Mouse (Mus musculus) layer of hippocampus, adult 2 months (tissue): Measurements from ENCODE around the gene Rapgef5. TPM values are rescaled to one million over a fixed set of nuclear protein-coding genes. Genes with fewer than 3 reads are reported as not detected.

Source experiments
- DNase-seq, 2 experiments: peaks; one replicate each; pipeline ENCODE4 v3.0.0; 2022; ENCODE audit warnings: low spot score in 2 of 2
- H3K27ac ChIP-seq: fragments of 200-600 bp; 2 replicates; pipeline ENCODE4 v1.8.1; 2022
- H3K4me3 ChIP-seq: fragments of 200-600 bp; 2 replicates; pipeline ENCODE4 v1.8.1; 2022; ENCODE audit warnings: mild to moderate bottlenecking
- CTCF ChIP-seq: fragments of 200-600 bp; conservative IDR thresholded peaks from 2 replicates; pipeline ENCODE4 v1.8.1; 2022; ENCODE audit warnings: antibody characterized with exemption, mild to moderate bottlenecking, moderate library complexity
- total RNA-seq, 2 experiments: library from RNA; stranded (reverse); gene quantifications; 2 replicates each; pipeline ENCODE4 v1.2.3; 2021

Gene Rapgef5
- total RNA-seq, 2 experiments from 2014 or later = 202 to 211 TPM

DNA sequence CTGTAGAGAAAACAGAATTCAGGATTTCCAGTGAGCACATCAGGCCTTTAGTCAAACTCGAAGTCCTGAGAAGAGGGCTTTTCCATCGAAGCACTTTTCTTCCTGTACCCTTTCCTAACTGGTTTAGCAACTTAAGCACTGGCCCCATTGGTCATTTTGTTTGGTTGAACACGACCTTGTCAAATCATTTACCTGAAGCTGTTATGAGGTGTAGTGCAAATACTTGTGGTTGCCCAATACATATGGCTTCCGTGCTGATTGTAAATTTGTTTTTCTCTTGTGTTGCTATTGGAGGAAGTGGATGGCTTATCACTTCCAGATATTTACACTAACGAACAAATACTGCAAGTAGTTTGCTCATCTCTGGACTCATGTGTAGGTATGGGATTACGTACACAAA lies 29.0 kb downstream of the Rapgef5 start:
- no peak overlapping the region for H3K27ac ChIP-seq
- no peak for DNase-seq
- TF ChIP-seq CTCF = no peak
- no peak overlapping the region for H3K4me3 ChIP-seq

DNA sequence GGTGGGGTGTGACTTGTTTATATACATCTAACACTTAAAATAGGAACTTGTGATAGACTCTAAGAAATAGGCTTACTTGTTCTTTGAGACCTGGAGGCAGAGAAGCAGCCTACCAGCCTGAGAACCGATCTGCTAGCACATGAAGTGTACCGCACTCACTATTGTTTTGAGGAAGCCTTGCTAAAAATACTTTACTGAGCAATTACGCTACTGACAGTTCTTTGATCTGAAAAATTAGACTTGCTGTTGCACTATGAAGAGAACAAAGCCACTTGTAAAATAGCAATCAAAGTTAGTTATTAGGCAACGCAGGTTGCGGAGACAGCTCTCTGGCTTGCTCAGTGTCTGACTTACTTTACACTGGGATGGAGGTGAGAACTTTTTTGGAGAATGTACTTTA lies 37.1 kb downstream of the Rapgef5 start:
- no peak for TF ChIP-seq CTCF
- no peak overlapping the region for H3K4me3 ChIP-seq
- DNase-seq = no peak
- no peak overlapping the region for H3K27ac ChIP-seq

DNA sequence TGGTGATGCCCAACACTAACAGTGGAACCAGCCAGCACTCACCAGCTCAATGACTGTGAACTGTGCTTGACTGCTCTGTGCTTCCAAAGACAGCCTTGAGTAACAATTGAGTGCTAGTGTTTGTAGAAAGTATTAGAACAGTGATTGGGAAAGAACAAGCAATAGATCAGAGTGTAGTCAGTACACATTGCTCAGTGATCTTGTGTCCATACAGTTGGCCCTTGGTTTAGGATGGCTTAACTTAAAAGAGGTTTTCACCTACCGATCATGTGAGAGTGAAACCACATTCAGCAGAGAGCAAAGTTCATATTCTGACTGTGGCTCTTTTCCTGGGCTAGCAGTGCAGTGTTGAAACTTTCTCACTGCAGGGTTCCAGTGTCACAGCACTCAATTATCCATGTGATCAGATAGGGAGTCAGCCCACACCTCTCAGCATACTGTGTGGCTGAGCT lies 38.4 kb downstream of the Rapgef5 start:
- H3K4me3 ChIP-seq = no peak overlapping the region
- DNase-seq = no peak
- no peak overlapping the region for H3K27ac ChIP-seq
- no peak for TF ChIP-seq CTCF

DNA sequence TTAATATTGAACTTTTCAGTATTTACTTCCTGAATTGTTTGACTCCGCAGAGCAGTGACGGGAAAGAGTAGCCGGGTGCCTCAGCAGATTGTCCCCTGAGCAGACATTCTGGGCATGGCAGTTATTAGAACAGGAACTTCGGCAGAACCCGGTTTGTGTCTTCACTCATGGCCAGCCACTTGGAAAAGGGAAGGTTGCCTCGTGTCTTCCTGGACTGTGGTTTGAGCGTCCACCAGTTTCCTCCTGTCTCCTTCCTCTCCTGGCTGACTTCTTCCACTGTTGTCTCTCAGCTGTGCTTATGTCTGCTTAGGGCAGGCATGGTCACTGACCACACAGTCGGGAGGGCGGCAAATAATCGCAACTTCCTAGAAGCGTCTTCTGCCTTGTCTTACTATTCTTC lies 44.2 kb downstream of the Rapgef5 start:
- no peak for TF ChIP-seq CTCF
- H3K27ac ChIP-seq = peak overlapping the region; percentile 61
- no peak overlapping the region for H3K4me3 ChIP-seq
- peak in 1 of 2 experiments; percentile 34 for DNase-seq

DNA sequence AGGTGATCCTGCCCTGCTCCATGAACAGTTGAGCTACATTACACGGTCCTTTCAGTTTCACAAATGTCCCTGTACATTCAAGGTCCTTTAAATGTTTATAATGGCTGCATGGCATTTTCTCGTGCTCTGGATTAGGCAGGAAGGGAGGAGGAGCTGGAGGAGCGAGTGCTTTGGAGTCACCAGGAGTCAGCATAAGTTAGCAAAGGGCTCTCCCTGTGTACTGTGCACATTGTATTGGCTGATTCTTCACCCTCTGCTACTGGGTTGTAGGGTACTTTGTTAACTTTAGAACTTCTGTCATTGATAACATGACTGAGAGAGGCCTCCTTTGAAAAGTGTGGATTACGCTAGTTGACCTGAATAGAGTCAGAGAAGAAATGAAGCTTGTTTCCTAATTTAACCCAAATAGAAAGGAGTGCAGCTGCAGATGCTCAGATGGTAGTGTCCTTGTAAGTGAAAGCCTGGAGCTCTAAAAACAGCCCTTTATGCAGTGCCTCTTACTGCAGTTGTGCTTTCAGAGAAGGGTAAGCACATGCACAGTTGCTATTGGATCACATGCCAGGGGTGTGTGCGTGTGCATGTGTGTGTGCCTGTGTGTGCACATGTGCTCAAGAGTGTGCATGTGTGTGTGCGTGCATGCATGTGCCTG lies 45.3 kb downstream of the Rapgef5 start:
- no peak for TF ChIP-seq CTCF
- Histone ChIP-seq H3K27ac (peak overlapping the region; percentile 61), H3K4me3 (no peak overlapping the region)
- DNase-seq = no peak

DNA sequence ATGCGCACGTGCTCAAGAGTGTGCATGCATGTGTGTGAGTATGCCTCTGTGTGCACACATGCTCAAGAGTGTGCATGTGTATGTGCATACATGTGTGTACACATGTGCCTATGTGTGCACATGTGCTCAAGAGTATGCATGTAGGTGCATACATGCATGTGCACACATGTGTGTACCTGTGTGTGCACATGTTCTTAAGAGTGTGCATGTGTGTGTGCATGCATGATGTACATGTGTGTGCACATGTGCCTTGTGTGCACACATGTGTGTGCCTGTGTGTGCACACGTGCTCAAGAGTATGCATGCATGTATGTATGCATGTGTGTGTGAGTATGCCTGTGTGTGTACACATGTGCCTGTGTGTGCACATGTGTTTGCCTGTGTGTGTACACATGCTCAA lies 45.8 kb downstream of the Rapgef5 start:
- DNase-seq = no peak
- H3K4me3 ChIP-seq = no peak overlapping the region
- H3K27ac ChIP-seq = no peak overlapping the region
- no peak for TF ChIP-seq CTCF

DNA sequence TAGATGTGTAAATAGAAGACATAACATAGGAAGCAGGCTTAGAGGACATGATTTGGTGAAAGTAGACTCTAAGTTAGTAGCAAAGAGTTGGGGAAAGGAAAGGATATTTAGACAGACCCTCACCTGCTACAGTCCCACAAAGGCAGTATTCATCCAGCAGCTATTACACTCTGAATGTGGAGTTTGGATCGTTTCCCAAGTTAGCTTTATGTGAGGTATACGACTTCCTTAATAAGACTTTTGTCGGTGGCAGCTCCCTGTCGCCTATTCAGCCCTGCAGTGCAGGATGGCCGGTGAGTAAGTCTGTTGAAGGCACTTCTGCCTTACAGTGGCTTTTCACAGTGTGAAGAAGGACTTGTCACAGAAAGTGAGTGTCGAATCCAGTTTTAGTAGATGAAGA lies 47.6 kb downstream of the Rapgef5 start:
- no peak overlapping the region for H3K4me3 ChIP-seq
- H3K27ac ChIP-seq = no peak overlapping the region
- no peak for TF ChIP-seq CTCF
- no peak for DNase-seq

DNA sequence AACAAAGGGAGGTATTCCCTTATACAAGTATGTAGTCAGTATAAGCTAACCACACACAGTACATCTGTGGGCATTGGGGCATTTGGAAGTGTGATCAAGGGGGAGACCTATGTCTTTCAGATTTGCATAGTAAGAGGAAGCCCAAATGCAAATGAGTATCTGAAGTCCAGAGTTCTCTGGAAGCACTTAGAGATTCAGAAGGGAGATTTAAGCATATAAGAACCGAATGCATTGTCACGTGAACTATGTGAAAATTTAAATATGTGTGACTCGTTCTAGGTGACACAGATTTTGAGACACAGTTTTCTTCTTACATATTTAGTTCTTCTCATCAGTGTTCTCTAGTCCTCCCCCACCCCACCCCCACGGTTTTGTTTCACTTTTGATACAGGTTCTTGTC lies 50.0 kb downstream of the Rapgef5 start:
- no peak for DNase-seq
- TF ChIP-seq CTCF = no peak
- Histone ChIP-seq H3K27ac (no peak overlapping the region), H3K4me3 (no peak overlapping the region)

DNA sequence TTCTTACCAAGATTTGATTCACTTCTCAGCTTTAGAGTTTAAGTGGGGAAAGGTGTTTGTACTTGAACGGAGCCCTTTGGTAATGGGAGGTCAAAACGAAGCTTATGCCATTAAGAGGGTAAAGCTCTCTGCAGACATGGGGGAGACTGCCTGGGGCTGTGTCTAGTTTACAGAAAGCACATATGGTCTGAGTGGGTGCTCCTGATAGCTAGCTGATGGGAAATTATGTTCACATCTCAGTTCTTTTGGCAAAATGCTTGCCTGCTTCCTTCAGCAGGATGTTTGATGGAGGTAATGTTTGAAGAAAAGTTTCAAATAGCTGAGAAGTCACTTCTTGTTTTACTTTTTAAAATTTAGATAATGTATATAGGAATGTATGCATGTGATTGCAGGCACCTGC lies 53.4 kb downstream of the Rapgef5 start:
- TF ChIP-seq CTCF = no peak
- H3K27ac ChIP-seq = peak overlapping the region; percentile 24; the same call in 1 of the 2 replicates
- no peak overlapping the region for H3K4me3 ChIP-seq
- peak in 1 of 2 experiments; percentile 26 for DNase-seq

DNA sequence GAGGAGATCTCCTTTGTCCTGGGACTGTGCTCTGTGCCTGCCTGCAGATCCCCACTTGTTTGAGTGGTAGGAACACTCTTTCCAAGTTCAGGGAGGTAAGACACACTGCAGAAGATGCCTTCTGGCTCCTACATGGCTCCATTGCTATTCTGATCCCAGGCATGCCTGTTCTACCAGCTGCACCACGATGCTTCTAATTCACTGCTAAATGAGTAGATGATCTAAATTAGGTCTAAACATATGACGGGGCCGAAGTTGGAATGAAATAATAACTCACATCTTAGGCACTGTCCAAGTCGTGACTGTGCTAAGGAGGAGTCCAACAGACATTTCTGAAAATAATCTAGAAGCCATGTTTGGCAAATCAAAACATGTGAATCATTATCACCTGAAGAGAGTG lies 68.0 kb downstream of the Rapgef5 start:
- no peak overlapping the region for H3K4me3 ChIP-seq
- no peak for TF ChIP-seq CTCF
- H3K27ac ChIP-seq = no peak overlapping the region
- no peak for DNase-seq

DNA sequence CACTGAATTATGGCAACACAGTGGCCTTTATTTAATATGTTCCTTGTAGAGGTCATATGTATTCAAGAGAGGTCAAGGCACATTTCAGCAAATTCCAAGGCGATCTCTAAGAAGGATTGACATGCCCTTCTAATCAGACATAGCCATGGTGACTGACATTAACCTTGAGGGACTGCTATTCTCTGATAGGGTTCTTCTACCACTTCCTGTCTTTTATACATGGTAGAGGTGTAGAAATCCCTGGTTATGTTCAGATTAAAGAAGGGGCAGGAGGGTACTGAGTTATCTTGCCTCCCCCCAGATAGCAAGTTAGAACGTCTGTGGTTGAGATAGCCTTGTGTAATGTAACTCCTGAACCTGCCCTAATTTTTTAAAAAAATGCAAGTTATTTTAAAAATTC lies 69.1 kb downstream of the Rapgef5 start:
- no peak for TF ChIP-seq CTCF
- no peak for DNase-seq
- Histone ChIP-seq H3K27ac (no peak overlapping the region), H3K4me3 (no peak overlapping the region)

DNA sequence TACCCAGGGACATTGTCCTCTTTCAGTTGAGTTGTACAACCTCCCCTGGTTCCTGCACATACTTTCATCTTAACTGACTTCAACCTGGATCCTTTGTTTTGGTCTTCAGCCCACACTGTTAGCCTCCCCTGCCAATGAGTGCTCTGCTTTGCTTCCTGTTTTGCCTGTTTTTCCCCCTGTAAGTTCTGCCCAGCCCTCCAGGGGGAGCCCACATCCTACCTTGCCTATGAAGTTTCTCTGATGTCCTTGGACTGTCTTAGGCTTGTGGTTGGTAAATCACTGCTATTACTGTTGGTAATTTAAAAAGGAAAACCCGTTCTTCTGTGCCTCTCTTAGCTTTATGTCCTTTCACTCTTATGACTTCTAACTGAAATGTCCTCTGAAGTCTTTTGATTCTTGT lies 69.8 kb downstream of the Rapgef5 start:
- peak; percentile 75 to 81 for DNase-seq
- TF ChIP-seq CTCF = peak; percentile 87
- H3K27ac ChIP-seq = no peak overlapping the region
- no peak overlapping the region for H3K4me3 ChIP-seq

DNA sequence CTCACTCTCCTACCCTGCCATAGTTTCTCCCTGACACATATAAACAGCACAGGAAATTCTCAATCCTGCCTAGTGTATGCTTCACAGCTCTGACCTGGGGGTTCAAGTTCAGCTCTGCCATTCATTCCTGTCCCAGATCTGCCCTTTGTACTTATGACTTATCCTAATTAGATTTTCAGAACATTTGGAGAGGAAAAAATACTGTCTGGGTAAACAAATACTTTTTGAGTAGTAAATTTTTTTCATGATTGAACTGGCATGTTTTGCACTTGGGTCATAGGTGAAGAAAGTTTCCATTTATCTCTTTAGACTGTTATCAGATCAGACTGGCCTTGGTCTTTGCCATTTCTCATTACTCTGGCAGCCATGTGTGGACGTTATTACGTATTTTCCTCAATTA lies 72.9 kb downstream of the Rapgef5 start:
- no peak for DNase-seq
- H3K4me3 ChIP-seq = no peak overlapping the region
- no peak for TF ChIP-seq CTCF
- H3K27ac ChIP-seq = no peak overlapping the region

DNA sequence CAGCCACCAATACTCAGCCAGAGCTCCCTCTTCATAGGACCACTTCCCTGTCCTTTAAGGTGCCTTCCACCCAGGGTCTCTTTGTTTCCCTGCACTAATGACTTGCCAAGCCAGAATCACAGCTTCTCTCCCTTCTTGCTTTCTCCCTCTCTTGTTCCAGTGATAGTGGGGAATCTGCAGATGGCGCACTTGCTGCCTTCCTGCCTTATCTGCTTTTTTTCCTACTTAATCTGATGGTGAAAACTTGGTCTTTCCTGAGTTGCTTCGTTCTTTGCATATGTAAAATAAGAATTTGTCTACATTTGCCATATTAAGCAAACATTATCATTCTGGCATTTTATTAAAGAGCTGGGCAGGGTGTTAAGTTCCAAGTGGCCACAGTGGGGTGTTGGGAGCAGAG lies 75.7 kb downstream of the Rapgef5 start:
- no peak overlapping the region for H3K4me3 ChIP-seq
- DNase-seq = peak in 1 of 2 experiments; percentile 23

More for the DNA sequence above, 75.7 kb downstream of the Rapgef5 start:
- H3K27ac ChIP-seq = no peak overlapping the region
- TF ChIP-seq CTCF = peak; percentile 75
